Mouse (Mus musculus): ENCODE results near the gene Safb. TPM values are rescaled to one million over a fixed set of nuclear protein-coding genes. Genes with fewer than 3 reads are reported as not detected.

Gene Safb
- 71.8 and 80.4 TPM in 2 replicates for polyA plus RNA-seq (2015; fragmentation: Nextera tagmentation; extraction: Ambion mirVana)

GRCm38 (mm10) chr17:56584257-56585130 is at the start of gene Safb, which contains the start of gene Safb2:
TSS of gene Safb (plus strand) at chr17:56584825.
TSS of gene Safb2 (minus strand) at chr17:56584585.

DNA sequence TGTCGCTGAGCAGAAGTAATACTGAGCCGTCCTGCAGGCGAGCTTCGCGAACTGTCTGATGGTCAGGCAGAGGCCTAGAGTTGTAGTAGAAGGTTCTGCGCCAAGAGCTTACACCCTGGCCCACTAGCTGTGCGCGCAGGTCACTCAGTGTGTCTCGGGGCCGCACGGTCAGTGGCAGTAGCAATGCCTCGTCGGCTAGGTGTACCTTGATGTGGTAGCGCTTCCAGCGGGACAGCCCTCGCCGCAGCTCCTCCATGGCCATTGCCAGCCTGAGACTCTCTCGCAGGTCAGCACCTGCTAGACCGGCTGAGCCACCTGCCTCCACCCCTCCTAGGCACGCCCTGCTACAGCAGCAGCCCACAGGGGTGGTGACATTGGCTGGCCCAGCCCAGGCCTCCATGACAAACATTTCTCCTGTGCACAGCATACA is 30.5 kb upstream of the Safb start, which contains the start of gene Gm20219:
Gene Gm20219 (minus strand): TSS at position 266 of the 430 bp plus-strand sequence.

GRCm38 (mm10) chr17:56609452-56610171 is 25.0 kb downstream of the Safb start, which contains the start of gene 2410015M20Rik:
TSS of gene 2410015M20Rik (minus strand) at chr17:56609771.

DNA sequence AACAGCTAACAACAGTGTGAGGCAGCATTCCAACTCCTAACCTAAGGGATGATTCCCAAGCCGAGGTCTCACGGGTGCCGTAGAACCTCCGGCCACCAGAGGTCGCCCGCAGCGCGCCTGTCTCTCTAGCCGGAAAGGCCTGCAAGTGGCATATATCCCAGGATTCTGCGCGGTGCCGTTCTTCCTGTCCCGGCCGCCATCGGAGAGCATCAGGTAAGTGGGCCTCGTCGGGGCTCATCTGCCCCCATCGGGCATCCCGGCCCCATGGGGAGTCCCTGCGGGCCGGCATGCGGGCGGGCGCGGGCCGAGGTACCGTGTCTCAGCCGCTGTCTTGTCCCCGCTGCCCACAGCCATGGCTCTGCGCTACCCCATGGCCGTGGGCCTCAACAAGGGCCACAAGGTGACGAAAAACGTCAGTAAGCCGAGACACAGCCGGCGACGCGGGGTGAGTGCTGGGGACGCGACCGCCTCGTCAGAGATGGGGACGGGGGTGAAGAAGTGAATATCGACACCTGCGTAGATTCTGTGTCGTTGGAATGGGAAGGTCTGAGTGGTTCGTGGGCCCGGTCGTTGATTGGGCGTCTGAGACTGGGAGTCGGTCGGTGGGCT is 28.7 kb downstream of the Safb start, which contains the start of gene Rpl36:
Gene Rpl36 (plus strand): TSS at position 181 of the 609 bp plus-strand sequence.

GRCm38 (mm10) chr17:56626754-56627470 is 42.3 kb downstream of the Safb start, which contains the start of gene Lonp1:
TSS of gene Lonp1 (minus strand) at chr17:56626887.

GRCm38 (mm10) chr17:56627530-56628277 is 43.1 kb downstream of the Safb start, which contains the start of gene Catsperd:
TSS of gene Catsperd (plus strand) at chr17:56628143.

Other genes starting within 250 kb of the Safb start
- gene Ptprs, start 108.3 kb upstream of the Safb start, polyA plus RNA-seq (2015; fragmentation: Nextera tagmentation; extraction: Ambion mirVana): 159 and 196 TPM in 2 replicates
- not detected in 2 replicates for gene Znrf4, start 72.4 kb upstream of the Safb start, polyA plus RNA-seq (2015; fragmentation: Nextera tagmentation; extraction: Ambion mirVana)
- gene Gm20219, start 30.4 kb upstream of the Safb start, polyA plus RNA-seq (2015; fragmentation: Nextera tagmentation; extraction: Ambion mirVana): 0.36 and 0.84 TPM in 2 replicates
- 42.3 and 55.9 TPM in 2 replicates for gene Safb2, start 240 bp upstream of the Safb start, polyA plus RNA-seq (2015; fragmentation: Nextera tagmentation; extraction: Ambion mirVana)
- gene 2410015M20Rik, start 24.9 kb downstream of the Safb start, polyA plus RNA-seq (2015; fragmentation: Nextera tagmentation; extraction: Ambion mirVana): 234 and 256 TPM in 2 replicates
- gene Rpl36, start 28.6 kb downstream of the Safb start, polyA plus RNA-seq (2015; fragmentation: Nextera tagmentation; extraction: Ambion mirVana): 1,131 and 1,363 TPM in 2 replicates
- 42.0 and 44.9 TPM in 2 replicates for gene Lonp1, start 42.1 kb downstream of the Safb start, polyA plus RNA-seq (2015; fragmentation: Nextera tagmentation; extraction: Ambion mirVana)
- 0.87 and 0.97 TPM in 2 replicates for gene Catsperd, start 43.3 kb downstream of the Safb start, polyA plus RNA-seq (2015; fragmentation: Nextera tagmentation; extraction: Ambion mirVana)
- 71.4 and 81.5 TPM in 2 replicates for gene Ranbp3, start 88.5 kb downstream of the Safb start, polyA plus RNA-seq (2015; fragmentation: Nextera tagmentation; extraction: Ambion mirVana)
- gene Ndufa11, start 132.9 kb downstream of the Safb start, polyA plus RNA-seq (2015; fragmentation: Nextera tagmentation; extraction: Ambion mirVana): 830 and 877 TPM in 2 replicates
- 13.2 and 19.0 TPM in 2 replicates for gene Vmac, start 133.2 kb downstream of the Safb start, polyA plus RNA-seq (2015; fragmentation: Nextera tagmentation; extraction: Ambion mirVana)
- gene Nrtn, start 172.7 kb downstream of the Safb start, polyA plus RNA-seq (2015; fragmentation: Nextera tagmentation; extraction: Ambion mirVana): 6.2 and 7.9 TPM in 2 replicates
- 85.8 and 101 TPM in 2 replicates for gene Dus3l, start 179.9 kb downstream of the Safb start, polyA plus RNA-seq (2015; fragmentation: Nextera tagmentation; extraction: Ambion mirVana)
- gene Prr22, start 185.4 kb downstream of the Safb start, polyA plus RNA-seq (2015; fragmentation: Nextera tagmentation; extraction: Ambion mirVana): 0.33 and 0.53 TPM in 2 replicates
- gene Rfx2, start 246.2 kb downstream of the Safb start, polyA plus RNA-seq (2015; fragmentation: Nextera tagmentation; extraction: Ambion mirVana): 3.5 and 4.8 TPM in 2 replicates